Mouse (Mus musculus): ENCODE measurements around the gene Mmp28.
A peak's percentile ranks its signal among the peaks of the same experiment; 100 is the strongest.

DNA sequence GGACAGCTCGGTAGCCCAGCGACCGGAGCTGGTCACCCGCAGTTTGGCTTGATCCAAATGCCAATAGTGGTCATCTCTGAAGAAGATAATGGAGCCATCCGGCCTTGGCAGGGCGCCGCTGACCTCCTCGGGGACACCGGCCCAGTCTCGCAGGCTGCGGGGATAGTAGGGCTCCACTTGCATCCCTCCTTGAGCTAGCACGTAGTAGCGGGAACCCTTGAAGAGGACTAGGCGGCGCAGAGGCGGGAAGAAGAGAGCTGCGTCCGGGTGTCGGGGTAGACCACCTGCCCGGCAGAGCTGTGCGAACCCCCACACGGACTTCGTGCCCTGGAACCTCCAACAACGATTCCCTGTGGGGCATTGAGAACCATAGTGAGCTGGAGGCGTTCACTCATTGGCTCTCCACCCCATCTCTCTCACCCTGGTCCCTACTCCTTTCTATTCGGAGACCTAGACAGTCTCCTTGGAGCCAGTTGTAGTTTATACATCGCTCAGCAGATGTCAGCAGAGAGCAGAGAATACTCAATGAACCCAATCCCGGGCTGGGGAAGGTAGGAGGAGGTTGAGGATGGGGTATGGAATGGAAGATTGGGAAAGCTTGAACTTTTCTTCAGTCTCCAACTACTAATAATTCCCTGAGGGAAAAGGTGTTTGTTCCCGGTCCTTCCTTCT lies 20.1 kb downstream of the Mmp28 start:
- TF ChIP-seq EP300 (IDR thresholded peaks at IDR 0.05): no peak
- TF ChIP-seq CTCF (IDR thresholded peaks at IDR 0.05): peak; percentile 86

All from lung, postnatal 0 days (tissue).